Mouse (Mus musculus) small intestine, adult 2 months (tissue): Measurements from ENCODE around the gene Wsb2.

ENCODE experiments used
- CTCF ChIP-seq: fragments of 200-500 bp; IDR thresholded peaks from 2 replicates; pipeline ENCODE4 v1.5.1; 2012; ENCODE audit warnings: low read depth, mild to moderate bottlenecking, control low read depth, inconsistent platforms, low read length, moderate library complexity, mixed read lengths; ENCODE audit not compliant: insufficient replicate concordance, insufficient read length; ENCODE audit errors: extremely low read depth
- POLR2A ChIP-seq: fragments of 200-500 bp; IDR thresholded peaks from 2 replicates; pipeline ENCODE4 v1.6.1; 2012; ENCODE audit warnings: low read depth, mild to moderate bottlenecking, control low read depth, inconsistent platforms, low read length, moderate library complexity

- TF ChIP-seq POLR2A, result no peak
- TF ChIP-seq CTCF, result no peak
Measured at GRCm38 (mm10) chr5:117409369-117409768, 52.3 kb downstream of the Wsb2 start.
